Mouse (Mus musculus): ENCODE measurements around the gene Rxylt1. TPM values are rescaled to one million over a fixed set of nuclear protein-coding genes. Genes with fewer than 3 reads are reported as not detected.

The Rxylt1 gene
- polyA plus RNA-seq (2016; fragmentation: Nextera tagmentation; extraction: Ambion mirVana): 38.5 and 43.2 TPM in 2 replicates

- Histone ChIP-seq H3K4me1 (peaks cover 5% of the 10 kb centered on the region; the same call in 1 of the 2 replicates), H3K27me3 (replicated peaks) (no peaks in the 10 kb centered on the region), H3K36me3 (no peaks in the 10 kb centered on the region; the same call in 1 of the 2 replicates), H3K4me3 (peak within 1 kb of the TSS; percentile 73), H3K9ac (peak within 1 kb of the TSS; percentile 86), H3K4me2 (replicated peaks) (peak within 1 kb of the TSS; percentile 84), H3K9me3 (no peaks in the 10 kb centered on the region), H3K27ac (peak within 1 kb of the TSS; percentile 82)
- peak; percentile 98 for ATAC-seq (ENCODE audit: low FRiP score, low read depth)
- 2% methylated on average over 47 of the region's 48 CpGs for WGBS
These were observed at the start of gene Rxylt1 for GRCm38 (mm10) chr10:122096980-122097844. TSS of gene Rxylt1 (minus strand) at chr10:122097371.

GRCm38 (mm10) chr10:122121290-122121970, 24.3 kb upstream of the Rxylt1 start:
- WGBS: 88% methylated on average over 20 of the region's 21 CpGs
- Histone ChIP-seq H3K36me3 (no peaks in the 10 kb centered on the region), H3K9ac (no peak overlapping the region), H3K27me3 (replicated peaks) (no peaks in the 10 kb centered on the region), H3K4me1 (0 out of 2 replicates have a peak, but pooled peaks cover 8% of the 10 kb centered on the region), H3K4me2 (replicated peaks) (peak overlapping the region; percentile 40), H3K9me3 (no peaks in the 10 kb centered on the region), H3K4me3 (no peak overlapping the region), H3K27ac (no peak overlapping the region)
- ATAC-seq (ENCODE audit: low FRiP score, low read depth): 0 out of 2 replicates have a peak, but pooled peaks have one; percentile 7

GRCm38 (mm10) chr10:122120500-122121289, 23.5 kb upstream of the Rxylt1 start:
- H3K4me2 ChIP-seq (replicated peaks): peak overlapping the region; percentile 40
- 46% methylated on average over 16 of the region's 16 CpGs for WGBS
- no peak overlapping the region for H3K9ac ChIP-seq

GRCm38 (mm10) chr10:122119451-122119850, 22.3 kb upstream of the Rxylt1 start:
- Histone ChIP-seq H3K27me3 (replicated peaks) (no peaks in the 10 kb centered on the region), H3K4me2 (replicated peaks) (no peak overlapping the region), H3K9ac (no peak overlapping the region), H3K27ac (no peak overlapping the region), H3K4me1 (0 out of 2 replicates have a peak, but pooled peaks cover 8% of the 10 kb centered on the region), H3K4me3 (no peak overlapping the region), H3K9me3 (no peaks in the 10 kb centered on the region), H3K36me3 (no peaks in the 10 kb centered on the region)
- ATAC-seq (ENCODE audit: low FRiP score, low read depth): no peak
- WGBS: 75% methylated on average over 6 of the region's 6 CpGs

More at GRCm38 (mm10) chr10:122120500-122121289, 23.5 kb upstream of the Rxylt1 start:
- H3K36me3 ChIP-seq: no peaks in the 10 kb centered on the region
- no peak overlapping the region for H3K4me3 ChIP-seq
- H3K4me1 ChIP-seq: 0 out of 2 replicates have a peak, but pooled peaks cover 8% of the 10 kb centered on the region
- H3K9me3 ChIP-seq: no peaks in the 10 kb centered on the region
- no peak overlapping the region for H3K27ac ChIP-seq
- 0 out of 2 replicates have a peak, but pooled peaks have one; percentile 50 for ATAC-seq (ENCODE audit: low FRiP score, low read depth)
- no peaks in the 10 kb centered on the region for H3K27me3 ChIP-seq (replicated peaks)

- 0 out of 2 replicates have a peak, but pooled peaks cover 8% of the 10 kb centered on the region for H3K4me1 ChIP-seq
- H3K4me3 ChIP-seq: no peak overlapping the region
- H3K36me3 ChIP-seq: no peaks in the 10 kb centered on the region
- ATAC-seq (ENCODE audit: low FRiP score, low read depth): no peak
- WGBS: 89% methylated on average over 11 of the region's 11 CpGs
- no peak overlapping the region for H3K27ac ChIP-seq
- H3K9ac ChIP-seq: no peak overlapping the region
- no peaks in the 10 kb centered on the region for H3K9me3 ChIP-seq
- no peak overlapping the region for H3K4me2 ChIP-seq (replicated peaks)
- H3K27me3 ChIP-seq (replicated peaks): no peaks in the 10 kb centered on the region
These were observed 19.5 kb upstream of the Rxylt1 start for GRCm38 (mm10) chr10:122116636-122117035.

- H3K27me3 ChIP-seq (replicated peaks): no peaks in the 10 kb centered on the region
- no peak overlapping the region for H3K9ac ChIP-seq
- H3K36me3 ChIP-seq: no peaks in the 10 kb centered on the region
- H3K4me2 ChIP-seq (replicated peaks): no peak overlapping the region
- H3K4me1 ChIP-seq: no peaks in the 10 kb centered on the region
- 78% methylated on average over 3 of the region's 3 CpGs for WGBS
- no peak overlapping the region for H3K27ac ChIP-seq
- H3K4me3 ChIP-seq: no peak overlapping the region
- no peak for ATAC-seq (ENCODE audit: low FRiP score, low read depth)
- no peaks in the 10 kb centered on the region for H3K9me3 ChIP-seq
These were observed 9.5 kb upstream of the Rxylt1 start for GRCm38 (mm10) chr10:122106633-122107028.

GRCm38 (mm10) chr10:122105889-122106632, 8.9 kb upstream of the Rxylt1 start:
- no peak overlapping the region for H3K9ac ChIP-seq

GRCm38 (mm10) chr10:122105407-122105806, 8.2 kb upstream of the Rxylt1 start:
- Histone ChIP-seq H3K27me3 (replicated peaks) (no peaks in the 10 kb centered on the region), H3K27ac (no peak overlapping the region), H3K4me2 (replicated peaks) (no peak overlapping the region), H3K4me1 (no peaks in the 10 kb centered on the region), H3K36me3 (no peaks in the 10 kb centered on the region), H3K9ac (no peak overlapping the region), H3K9me3 (no peaks in the 10 kb centered on the region), H3K4me3 (no peak overlapping the region)
- 4% methylated on average over 3 of the region's 3 CpGs for WGBS
- ATAC-seq (ENCODE audit: low FRiP score, low read depth): no peak

More at GRCm38 (mm10) chr10:122105889-122106632, 8.9 kb upstream of the Rxylt1 start:
- H3K4me1 ChIP-seq: no peaks in the 10 kb centered on the region
- no peaks in the 10 kb centered on the region for H3K36me3 ChIP-seq
- H3K27ac ChIP-seq: no peak overlapping the region
- WGBS: 71% methylated on average over 10 of the region's 10 CpGs
- no peaks in the 10 kb centered on the region for H3K27me3 ChIP-seq (replicated peaks)
- no peak for ATAC-seq (ENCODE audit: low FRiP score, low read depth)
- H3K4me3 ChIP-seq: no peak overlapping the region
- H3K4me2 ChIP-seq (replicated peaks): no peak overlapping the region
- no peaks in the 10 kb centered on the region for H3K9me3 ChIP-seq

GRCm38 (mm10) chr10:122102675-122103074, 5.5 kb upstream of the Rxylt1 start:
- Histone ChIP-seq H3K9ac (no peak overlapping the region), H3K4me3 (no peak overlapping the region), H3K36me3 (no peaks in the 10 kb centered on the region), H3K4me2 (replicated peaks) (no peak overlapping the region), H3K4me1 (no peaks in the 10 kb centered on the region), H3K27me3 (replicated peaks) (no peaks in the 10 kb centered on the region), H3K27ac (no peak overlapping the region), H3K9me3 (no peaks in the 10 kb centered on the region)
- 77% methylated on average over 5 of the region's 5 CpGs for WGBS
- no peak for ATAC-seq (ENCODE audit: low FRiP score, low read depth)

GRCm38 (mm10) chr10:122096462-122096979, 650 bp downstream of the Rxylt1 start:
- Histone ChIP-seq H3K9ac (peak overlapping the region; percentile 86), H3K9me3 (no peaks in the 10 kb centered on the region), H3K27me3 (replicated peaks) (no peaks in the 10 kb centered on the region), H3K4me1 (peaks cover 5% of the 10 kb centered on the region; the same call in 1 of the 2 replicates), H3K4me2 (replicated peaks) (peak overlapping the region; percentile 84), H3K4me3 (peak overlapping the region; percentile 73), H3K36me3 (no peaks in the 10 kb centered on the region; the same call in 1 of the 2 replicates), H3K27ac (peak overlapping the region; percentile 82)
- WGBS: under 1% methylated on average over 48 of the region's 48 CpGs
- peak; percentile 78 for ATAC-seq (ENCODE audit: low FRiP score, low read depth)

- no peak overlapping the region for H3K4me3 ChIP-seq
- 98% methylated on average over 1 of the region's 1 CpGs for WGBS
- no peak overlapping the region for H3K27ac ChIP-seq
- no peaks in the 10 kb centered on the region for H3K27me3 ChIP-seq (replicated peaks)
- no peaks in the 10 kb centered on the region for H3K4me1 ChIP-seq
- H3K9me3 ChIP-seq: peaks cover 15% of the 10 kb centered on the region
- ATAC-seq (ENCODE audit: low FRiP score, low read depth): no peak
- H3K4me2 ChIP-seq (replicated peaks): no peak overlapping the region
- H3K36me3 ChIP-seq: peaks cover 27% of the 10 kb centered on the region
- no peak overlapping the region for H3K9ac ChIP-seq
These were observed 6.7 kb downstream of the Rxylt1 start for GRCm38 (mm10) chr10:122090472-122090871.

Measured in neural tube, embryonic 12.5 days (tissue).